Mouse (Mus musculus) liver, embryonic 12.5 days (tissue): Measurements from ENCODE around the gene Mpzl2. TPM values are rescaled to one million over a fixed set of nuclear protein-coding genes. Genes with fewer than 3 reads are reported as not detected.

Experiments used
- ATAC-seq: fragments of 200-750 bp; cut with Nextera tagmentation; 2 replicates; pipeline ENCODE4 v1.8.0; 2017; ENCODE audit warnings: moderate number of reproducible peaks, mild to moderate bottlenecking, moderate library complexity
- H3K27ac ChIP-seq: fragments of 300-500 bp; sonication (generic); 2 replicates; pipeline ENCODE4 v1.5.1; 2016; ENCODE audit warnings: mild to moderate bottlenecking
- H3K27me3 ChIP-seq: fragments of 300-500 bp; sonication (generic); replicated peaks from 2 replicates; pipeline ENCODE4 v1.6.1; 2016; ENCODE audit warnings: mild to moderate bottlenecking, moderate library complexity
- H3K36me3 ChIP-seq: fragments of 300-500 bp; sonication (generic); 2 replicates; pipeline ENCODE4 v1.6.1; 2016; ENCODE audit warnings: mild to moderate bottlenecking, moderate library complexity
- H3K4me1 ChIP-seq: fragments of 300-500 bp; sonication (generic); 2 replicates; pipeline ENCODE4 v1.6.1; 2016
- H3K4me2 ChIP-seq: fragments of 300-500 bp; sonication (generic); 2 replicates; pipeline ENCODE4 v1.6.1; 2016; ENCODE audit warnings: mild to moderate bottlenecking, moderate library complexity
- H3K4me3 ChIP-seq: fragments of 300-500 bp; sonication (generic); 2 replicates; pipeline ENCODE4 v1.5.1; 2016; ENCODE audit warnings: mild to moderate bottlenecking, moderate library complexity
- H3K9ac ChIP-seq: fragments of 300-500 bp; sonication (generic); 2 replicates; pipeline ENCODE4 v1.6.1; 2016; ENCODE audit warnings: mild to moderate bottlenecking, moderate library complexity
- H3K9me3 ChIP-seq: fragments of 300-500 bp; sonication (generic); replicated peaks from 2 replicates; pipeline ENCODE4 v1.6.1; 2016; ENCODE audit warnings: mild to moderate bottlenecking, moderate library complexity
- WGBS: fragments of 180-500 bp; shearing (Covaris S2); methylation state at CpG from one replicate; pipeline ENCODE4 v1.1.7; 2016; ENCODE audit not compliant: insufficient replicate concordance; 5-methylcytosine and 5-hydroxymethylcytosine counted together
- polyA plus RNA-seq: library from polyadenylated mRNA; unstranded; fragments of >200 nt; fragmentation: Nextera tagmentation; extraction: Ambion mirVana; gene quantifications from 2 replicates; pipeline ENCODE4 v1.2.1, GENCODE M21; 2016

Gene Mpzl2
- 3.9 and 4.9 TPM in 2 replicates for polyA plus RNA-seq

DNA sequence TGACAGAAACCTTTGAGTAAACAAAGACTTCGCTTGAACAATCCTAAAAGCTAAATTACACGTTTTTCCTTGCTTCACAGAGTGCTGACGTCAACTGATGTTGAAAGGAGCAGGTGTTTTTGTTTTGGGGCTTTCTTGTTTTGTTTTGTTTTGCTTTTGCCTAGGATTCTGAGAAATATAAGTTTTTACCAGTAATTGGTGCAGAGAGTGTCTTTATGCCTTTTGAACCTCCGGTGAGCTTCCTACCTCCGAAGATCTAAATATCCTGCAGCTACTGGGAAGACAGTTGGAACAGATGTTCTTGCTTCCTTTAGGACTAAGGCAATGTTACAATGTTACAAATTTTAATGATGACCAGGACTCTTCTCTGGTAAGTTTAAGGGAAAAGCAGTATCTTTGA, at the start of gene Mpzl2:
Gene Mpzl2 (plus strand): TSS at position 301 of the 400 bp plus-strand sequence.
- Histone ChIP-seq H3K4me2 (peak within 1 kb of the TSS; percentile 47), H3K36me3 (no peaks in the 10 kb centered on the region), H3K27me3 (peaks cover 79% of the 10 kb centered on the region), H3K9me3 (no peaks in the 10 kb centered on the region), H3K9ac (no peak within 1 kb of the TSS), H3K4me3 (peak within 1 kb of the TSS; percentile 13; the same call in 1 of the 2 replicates), H3K4me1 (peaks cover 17% of the 10 kb centered on the region; the same call in 1 of the 2 replicates), H3K27ac (no peak within 1 kb of the TSS)
- WGBS = 51% methylated on average over 5 of the region's 5 CpGs
- ATAC-seq = no peak

GRCm38 (mm10) chr9:44991821-44992220, 47.8 kb upstream of the Mpzl2 start:
- WGBS = 55% methylated on average over 2 of the region's 2 CpGs

DNA sequence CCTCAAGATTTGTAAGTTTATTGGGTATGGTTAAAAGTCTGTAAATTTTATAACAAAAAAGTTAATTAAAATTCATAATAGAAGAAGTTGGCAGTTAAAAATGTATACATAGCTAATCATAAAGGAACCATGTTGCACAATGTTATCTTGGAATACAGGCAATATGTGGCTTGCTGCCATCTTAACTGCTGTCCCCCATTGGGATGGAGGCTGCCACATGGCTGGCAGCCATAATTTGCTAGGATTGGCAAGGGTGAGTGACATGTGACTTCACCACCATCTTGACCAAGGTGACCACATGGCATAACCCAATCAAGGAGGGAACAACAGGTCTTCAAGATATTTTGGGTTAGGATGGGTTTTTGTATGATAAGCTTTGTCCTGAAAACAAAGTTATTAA, 47.3 kb upstream of the Mpzl2 start:
- Histone ChIP-seq H3K27me3 (no peaks in the 10 kb centered on the region), H3K27ac (no peak overlapping the region), H3K4me1 (no peaks in the 10 kb centered on the region), H3K4me3 (no peak overlapping the region), H3K36me3 (no peaks in the 10 kb centered on the region), H3K9me3 (no peaks in the 10 kb centered on the region), H3K9ac (no peak overlapping the region), H3K4me2 (no peak overlapping the region)
- no peak for ATAC-seq

More at GRCm38 (mm10) chr9:44991821-44992220, 47.8 kb upstream of the Mpzl2 start:
- Histone ChIP-seq H3K9me3 (no peaks in the 10 kb centered on the region), H3K4me2 (no peak overlapping the region), H3K9ac (no peak overlapping the region), H3K4me1 (no peaks in the 10 kb centered on the region), H3K4me3 (no peak overlapping the region), H3K27me3 (no peaks in the 10 kb centered on the region), H3K27ac (no peak overlapping the region), H3K36me3 (no peaks in the 10 kb centered on the region)
- ATAC-seq = no peak

DNA sequence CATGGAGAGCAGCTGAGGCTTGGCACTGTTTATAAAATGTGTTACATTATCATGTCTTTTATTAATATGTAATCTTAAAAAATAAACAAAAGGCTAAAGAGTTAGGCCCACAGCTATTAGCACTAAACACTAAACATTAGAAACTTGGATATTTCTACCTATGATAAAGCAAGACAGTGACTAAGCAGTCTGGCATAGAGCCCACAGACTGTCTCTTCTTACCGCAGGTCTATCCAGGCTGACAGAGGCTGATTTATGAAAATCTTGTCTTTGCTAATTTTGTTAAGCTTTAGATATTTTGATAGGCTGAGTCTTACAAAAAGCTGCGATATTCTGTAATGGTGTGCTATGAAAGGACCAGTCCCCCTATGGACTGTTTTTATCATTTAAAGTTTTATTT, 46.3 kb upstream of the Mpzl2 start:
- Histone ChIP-seq H3K9ac (no peak overlapping the region), H3K4me2 (no peak overlapping the region), H3K27me3 (peaks cover 5% of the 10 kb centered on the region; the same call in 1 of the 2 replicates), H3K4me1 (no peaks in the 10 kb centered on the region), H3K4me3 (no peak overlapping the region), H3K27ac (no peak overlapping the region), H3K9me3 (no peaks in the 10 kb centered on the region), H3K36me3 (no peaks in the 10 kb centered on the region)
- ATAC-seq = no peak
- 77% methylated on average over 2 of the region's 2 CpGs for WGBS

GRCm38 (mm10) chr9:44994962-44995361, 44.6 kb upstream of the Mpzl2 start:
- no peak overlapping the region for H3K27ac ChIP-seq
- no peaks in the 10 kb centered on the region for H3K9me3 ChIP-seq
- ATAC-seq = no peak
- H3K27me3 ChIP-seq = peaks cover 19% of the 10 kb centered on the region
- H3K4me3 ChIP-seq = no peak overlapping the region
- no peaks in the 10 kb centered on the region for H3K4me1 ChIP-seq
- no peak overlapping the region for H3K4me2 ChIP-seq
- H3K36me3 ChIP-seq = no peaks in the 10 kb centered on the region
- 61% methylated on average over 4 of the region's 4 CpGs for WGBS
- no peak overlapping the region for H3K9ac ChIP-seq

DNA sequence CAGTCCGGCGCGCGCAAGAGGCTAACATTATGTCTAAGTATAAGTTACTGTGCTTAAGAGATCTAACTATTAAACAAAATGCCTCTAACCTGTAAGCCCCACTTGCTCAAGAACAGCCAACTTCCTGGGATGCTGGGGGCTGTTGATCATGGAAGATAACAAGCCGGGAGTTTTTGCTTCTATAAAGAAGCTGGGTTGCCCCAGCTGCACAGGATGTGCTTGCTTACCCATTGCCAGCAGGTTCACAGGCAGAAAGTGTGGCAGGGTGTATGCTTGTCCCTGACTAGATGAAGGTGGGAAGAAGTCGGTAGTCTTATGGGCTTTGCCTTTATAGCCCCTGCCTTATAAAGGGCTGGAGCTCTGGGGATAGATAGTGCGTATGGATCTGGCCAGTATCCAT, 43.0 kb upstream of the Mpzl2 start:
- Histone ChIP-seq H3K27me3 (peaks cover 21% of the 10 kb centered on the region), H3K4me2 (no peak overlapping the region), H3K4me1 (no peaks in the 10 kb centered on the region), H3K4me3 (no peak overlapping the region), H3K9ac (no peak overlapping the region), H3K9me3 (no peaks in the 10 kb centered on the region), H3K27ac (no peak overlapping the region), H3K36me3 (no peaks in the 10 kb centered on the region)
- WGBS = 83% methylated on average over 7 of the region's 7 CpGs
- no peak for ATAC-seq

DNA sequence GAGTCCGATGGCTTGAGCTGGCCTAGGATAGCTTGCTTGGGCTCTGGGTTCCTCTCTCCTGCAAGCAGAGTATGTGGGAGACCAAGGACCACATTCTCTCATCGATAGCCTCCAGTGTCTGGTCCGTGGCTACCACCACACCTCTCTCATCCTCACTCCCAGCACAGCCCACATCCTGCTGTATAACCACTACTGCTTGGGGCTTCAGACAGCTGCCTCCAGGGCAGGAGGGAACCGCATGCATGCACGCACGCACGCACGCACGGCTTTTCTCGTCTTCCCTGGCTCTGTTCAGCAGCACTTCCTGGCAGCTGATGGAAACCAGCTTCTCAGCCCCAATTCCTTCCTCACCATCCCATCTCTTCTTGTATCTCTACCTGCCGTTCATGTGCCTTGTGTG, 41.5 kb upstream of the Mpzl2 start:
- no peak overlapping the region for H3K4me3 ChIP-seq
- H3K4me1 ChIP-seq = no peaks in the 10 kb centered on the region
- no peaks in the 10 kb centered on the region for H3K36me3 ChIP-seq
- peaks cover 25% of the 10 kb centered on the region for H3K27me3 ChIP-seq
- WGBS = 53% methylated on average over 11 of the region's 11 CpGs
- H3K27ac ChIP-seq = no peak overlapping the region
- no peak overlapping the region for H3K9ac ChIP-seq
- H3K9me3 ChIP-seq = no peaks in the 10 kb centered on the region
- no peak overlapping the region for H3K4me2 ChIP-seq
- no peak for ATAC-seq

GRCm38 (mm10) chr9:44999171-44999570, 40.4 kb upstream of the Mpzl2 start:
- Histone ChIP-seq H3K4me2 (no peak overlapping the region), H3K36me3 (no peaks in the 10 kb centered on the region), H3K27ac (no peak overlapping the region), H3K27me3 (peaks cover 29% of the 10 kb centered on the region), H3K4me1 (no peaks in the 10 kb centered on the region), H3K9me3 (no peaks in the 10 kb centered on the region), H3K4me3 (no peak overlapping the region), H3K9ac (no peak overlapping the region)
- WGBS = 50% methylated on average over 6 of the region's 6 CpGs
- ATAC-seq = no peak

GRCm38 (mm10) chr9:44999776-45000175, 39.8 kb upstream of the Mpzl2 start:
- H3K4me1 ChIP-seq = no peaks in the 10 kb centered on the region
- H3K4me3 ChIP-seq = no peak overlapping the region
- no peaks in the 10 kb centered on the region for H3K36me3 ChIP-seq
- peaks cover 32% of the 10 kb centered on the region for H3K27me3 ChIP-seq
- WGBS = 65% methylated on average over 5 of the region's 5 CpGs
- no peak overlapping the region for H3K4me2 ChIP-seq
- ATAC-seq = no peak
- H3K27ac ChIP-seq = no peak overlapping the region
- H3K9me3 ChIP-seq = no peaks in the 10 kb centered on the region
- no peak overlapping the region for H3K9ac ChIP-seq

- ATAC-seq = no peak
- Histone ChIP-seq H3K4me1 (no peaks in the 10 kb centered on the region), H3K9ac (no peak overlapping the region), H3K27ac (no peak overlapping the region), H3K4me3 (no peak overlapping the region), H3K9me3 (no peaks in the 10 kb centered on the region), H3K27me3 (peaks cover 32% of the 10 kb centered on the region), H3K4me2 (no peak overlapping the region), H3K36me3 (no peaks in the 10 kb centered on the region)
- WGBS = 47% methylated on average over 3 of the region's 3 CpGs
Observed at GRCm38 (mm10) chr9:45000249-45000648, 39.4 kb upstream of the Mpzl2 start.

GRCm38 (mm10) chr9:45007404-45007803, 32.2 kb upstream of the Mpzl2 start:
- 62% methylated on average over 12 of the region's 12 CpGs for WGBS
- H3K9ac ChIP-seq = no peak overlapping the region
- no peak for ATAC-seq
- H3K9me3 ChIP-seq = no peaks in the 10 kb centered on the region
- H3K27me3 ChIP-seq = peaks cover 31% of the 10 kb centered on the region; the same call in 1 of the 2 replicates
- H3K4me3 ChIP-seq = no peak overlapping the region
- H3K4me2 ChIP-seq = no peak overlapping the region
- H3K27ac ChIP-seq = no peak overlapping the region
- no peaks in the 10 kb centered on the region for H3K4me1 ChIP-seq
- no peaks in the 10 kb centered on the region for H3K36me3 ChIP-seq

DNA sequence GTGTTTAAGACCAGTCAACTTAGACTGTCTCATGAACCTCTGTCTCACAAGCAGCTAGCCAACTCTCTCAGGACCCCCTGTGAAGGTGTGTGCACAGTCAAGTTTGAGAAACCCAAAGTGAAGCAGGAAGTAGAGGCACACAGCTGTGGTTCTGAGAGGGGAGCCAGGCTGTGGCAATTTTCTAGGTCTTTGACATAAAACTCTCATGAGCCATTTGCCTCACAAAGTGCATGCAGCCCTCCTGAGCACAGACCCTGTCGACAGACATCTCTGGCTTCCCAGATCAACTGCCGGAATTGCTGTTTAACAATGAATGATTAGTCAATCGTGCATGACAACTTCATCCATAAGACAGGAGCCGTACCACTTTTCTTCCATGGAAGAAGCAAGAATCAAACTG, 31.3 kb upstream of the Mpzl2 start:
- Histone ChIP-seq H3K4me2 (no peak overlapping the region), H3K36me3 (no peaks in the 10 kb centered on the region), H3K9me3 (no peaks in the 10 kb centered on the region), H3K4me1 (no peaks in the 10 kb centered on the region), H3K4me3 (no peak overlapping the region), H3K27me3 (peaks cover 30% of the 10 kb centered on the region; the same call in 1 of the 2 replicates), H3K27ac (no peak overlapping the region), H3K9ac (no peak overlapping the region)
- 73% methylated on average over 4 of the region's 4 CpGs for WGBS
- no peak for ATAC-seq
